Mouse (Mus musculus) midbrain, postnatal 0 days (tissue): Measurements from ENCODE around the gene Csrnp3. TPM values are rescaled to one million over a fixed set of nuclear protein-coding genes. Genes with fewer than 3 reads are reported as not detected.

ENCODE experiments used
- ATAC-seq: fragments of 200-750 bp; cut with Nextera tagmentation; 2 replicates; pipeline ENCODE4 v1.8.0; 2017; ENCODE audit warnings: moderate number of reproducible peaks, mild to moderate bottlenecking, moderate TSS enrichment, moderate library complexity; ENCODE audit not compliant: low FRiP score
- DNase-seq: peaks from one replicate; pipeline ENCODE4 v3.0.0-alpha.2; 2015; ENCODE audit warnings: low spot score
- H3K27ac ChIP-seq: fragments of 300-500 bp; sonication (generic); 2 replicates; pipeline ENCODE4 v1.5.1; 2014; ENCODE audit warnings: low read depth, mild to moderate bottlenecking, low read length, mixed read lengths
- H3K27me3 ChIP-seq: fragments of 300-500 bp; sonication (generic); 2 replicates; pipeline ENCODE4 v1.6.1; 2014; ENCODE audit warnings: low read length, control low read depth, mixed read lengths; ENCODE audit not compliant: insufficient read depth
- H3K36me3 ChIP-seq: fragments of 300-500 bp; sonication (generic); 2 replicates; pipeline ENCODE4 v1.6.1; 2014; ENCODE audit warnings: low read length, control low read depth, mixed read lengths; ENCODE audit not compliant: insufficient read depth
- H3K4me1 ChIP-seq: fragments of 300-500 bp; sonication (generic); 2 replicates; pipeline ENCODE4 v1.6.1; 2014; ENCODE audit warnings: mild to moderate bottlenecking, control low read depth, antibody characterized with exemption, low read length, mixed read lengths; ENCODE audit not compliant: insufficient read depth
- H3K4me2 ChIP-seq: fragments of 300-500 bp; sonication (generic); 2 replicates; pipeline ENCODE4 v1.6.1; 2014; ENCODE audit warnings: low read depth, mild to moderate bottlenecking, low read length, mixed read lengths; ENCODE audit not compliant: poor library complexity, severe bottlenecking
- H3K4me3 ChIP-seq: fragments of 300-500 bp; sonication (generic); 2 replicates; pipeline ENCODE4 v1.5.1; 2014; ENCODE audit warnings: low read depth, mild to moderate bottlenecking, low read length, moderate library complexity
- H3K9ac ChIP-seq: fragments of 300-500 bp; sonication (generic); replicated peaks from 2 replicates; pipeline ENCODE4 v1.6.1; 2014; ENCODE audit warnings: mild to moderate bottlenecking, low read length, moderate library complexity, mixed read lengths; ENCODE audit not compliant: poor library complexity, severe bottlenecking
- H3K9me3 ChIP-seq: fragments of 300-500 bp; sonication (generic); 2 replicates; pipeline ENCODE4 v1.6.1; 2016; ENCODE audit warnings: low read length, control low read depth
- CTCF ChIP-seq: IDR thresholded peaks from 2 replicates; pipeline ENCODE4 v1.5.1; 2016; ENCODE audit warnings: antibody characterized with exemption, mild to moderate bottlenecking
- WGBS: fragments of 180-500 bp; shearing (Covaris S2); extraction: QIAGEN DNeasy Blood & Tissue Kit; methylation state at CpG from one replicate; pipeline ENCODE4 v1.1.7; 2014; 5-methylcytosine and 5-hydroxymethylcytosine counted together
- polyA plus RNA-seq: library from polyadenylated mRNA; unstranded; fragments of >200 nt; fragmentation: Nextera tagmentation; extraction: Ambion mirVana; gene quantifications from 2 replicates; pipeline ENCODE4 v1.2.1, GENCODE M21; 2015
- total RNA-seq: library from RNA; depleted of rRNA; stranded (reverse); fragments of >200 nt; gene quantifications from 2 replicates; pipeline ENCODE4 v1.2.3, GENCODE M21; 2014

Csrnp3 gene
- total and polyA plus RNA-seq, 2 experiments from 2014 or later = 46.5 to 97.1 TPM

DNA sequence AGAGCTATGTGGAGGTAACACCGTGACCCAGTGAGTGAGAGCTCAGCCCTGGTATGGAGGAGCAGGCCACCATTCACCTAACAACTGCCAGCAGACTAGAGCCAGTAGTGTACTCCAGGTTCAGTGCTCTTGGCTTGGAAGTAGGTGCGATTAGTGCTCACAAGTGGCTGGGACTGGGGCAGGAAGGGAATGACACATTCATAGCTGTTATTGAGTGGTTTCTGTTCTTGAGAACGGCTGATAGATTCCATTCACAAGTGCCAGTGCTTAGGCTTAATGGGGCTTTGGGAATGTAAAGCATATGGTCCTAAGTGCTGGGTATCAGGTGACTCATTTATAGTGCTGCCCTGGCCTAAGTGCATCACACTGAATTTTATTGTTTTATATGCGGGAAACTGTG is 136.4 kb downstream of the Csrnp3 start:
- ATAC-seq (no peak), DNase-seq (no peak)
- Histone ChIP-seq H3K4me1 (no peaks in the 10 kb centered on the region; the same call in 1 of the 2 replicates), H3K4me3 (no peak overlapping the region), H3K36me3 (no peaks in the 10 kb centered on the region), H3K4me2 (no peak overlapping the region), H3K27me3 (no peaks in the 10 kb centered on the region), H3K9ac (no peak overlapping the region), H3K9me3 (no peaks in the 10 kb centered on the region), H3K27ac (no peak overlapping the region)
- no peak for TF ChIP-seq CTCF
- 70% methylated on average over 4 of the region's 4 CpGs for WGBS

DNA sequence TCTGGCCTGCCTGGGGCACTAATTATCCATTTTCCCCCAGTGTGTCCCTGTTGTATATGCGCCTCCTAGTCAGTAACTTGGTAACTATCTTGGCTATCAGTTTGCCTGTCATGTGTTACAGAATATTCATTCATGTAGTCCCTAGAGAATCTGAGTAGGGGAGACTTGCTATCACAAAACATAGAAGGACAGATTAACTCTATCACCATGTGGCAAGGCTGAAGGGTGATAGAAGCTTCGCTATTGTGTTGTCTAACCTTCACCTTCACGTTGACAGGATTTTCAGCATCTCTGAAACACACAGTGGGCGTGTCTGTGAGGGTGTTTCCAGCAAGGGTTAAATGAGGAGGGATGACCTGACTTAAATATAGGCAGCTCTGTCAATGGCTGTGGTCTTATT is 140.1 kb downstream of the Csrnp3 start:
- Histone ChIP-seq H3K4me3 (no peak overlapping the region), H3K4me1 (no peaks in the 10 kb centered on the region), H3K4me2 (no peak overlapping the region), H3K27ac (no peak overlapping the region), H3K9ac (no peak overlapping the region), H3K36me3 (no peaks in the 10 kb centered on the region), H3K9me3 (no peaks in the 10 kb centered on the region), H3K27me3 (no peaks in the 10 kb centered on the region)
- 71% methylated on average over 4 of the region's 4 CpGs for WGBS
- TF ChIP-seq CTCF = no peak
- ATAC-seq = no peak
- no peak for DNase-seq

DNA sequence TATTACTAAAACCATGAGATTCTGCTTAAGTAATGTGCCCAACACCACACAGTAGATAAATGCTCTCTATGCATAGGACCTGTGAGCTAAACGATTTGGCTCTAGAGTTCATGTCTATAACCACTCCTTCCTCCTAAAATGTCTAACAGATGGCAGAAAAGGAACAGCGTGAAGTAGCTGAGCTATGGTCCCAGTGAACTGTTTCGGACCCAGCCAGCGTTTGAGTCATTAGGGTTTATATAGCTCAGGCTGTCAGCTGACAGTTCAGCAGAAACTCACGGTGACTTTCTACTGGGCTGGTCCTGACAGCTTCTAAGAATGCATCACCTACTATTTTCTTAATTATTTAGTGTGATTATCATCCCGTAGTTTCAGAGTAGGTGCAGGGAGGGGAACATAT is 141.5 kb downstream of the Csrnp3 start:
- H3K27ac ChIP-seq = no peak overlapping the region
- H3K27me3 ChIP-seq = no peaks in the 10 kb centered on the region
- H3K4me1 ChIP-seq = no peaks in the 10 kb centered on the region
- 78% methylated on average over 6 of the region's 6 CpGs for WGBS
- no peak for TF ChIP-seq CTCF
- H3K9ac ChIP-seq = no peak overlapping the region
- no peak overlapping the region for H3K4me3 ChIP-seq
- H3K9me3 ChIP-seq = no peaks in the 10 kb centered on the region
- no peak for DNase-seq
- H3K4me2 ChIP-seq = no peak overlapping the region
- no peak for ATAC-seq
- H3K36me3 ChIP-seq = no peaks in the 10 kb centered on the region

DNA sequence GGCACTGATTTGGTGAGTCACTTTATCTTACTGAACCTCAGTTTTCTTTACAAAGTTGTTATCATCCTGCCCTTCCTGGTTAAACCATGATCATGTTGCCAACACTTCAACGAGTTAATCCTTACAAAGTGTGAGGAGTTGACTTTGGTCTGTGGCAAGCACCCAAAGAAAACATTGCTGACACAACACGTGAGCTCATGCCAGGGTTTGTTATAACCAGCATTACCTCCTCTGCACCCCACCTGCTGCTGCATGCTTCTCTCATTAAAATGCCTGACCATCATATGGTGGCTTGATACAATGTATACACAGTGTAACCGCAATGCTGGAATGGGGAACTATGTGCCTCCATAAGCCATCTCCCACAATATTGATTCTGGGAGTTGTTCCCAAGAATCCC is 142.0 kb downstream of the Csrnp3 start:
- Histone ChIP-seq H3K4me3 (no peak overlapping the region), H3K9me3 (no peaks in the 10 kb centered on the region), H3K27me3 (no peaks in the 10 kb centered on the region), H3K4me1 (no peaks in the 10 kb centered on the region), H3K9ac (no peak overlapping the region), H3K27ac (no peak overlapping the region), H3K36me3 (no peaks in the 10 kb centered on the region), H3K4me2 (no peak overlapping the region)
- no peak for TF ChIP-seq CTCF
- DNase-seq (no peak), ATAC-seq (no peak)
- whole genome bisulfite sequencing = 81% methylated on average over 3 of the region's 3 CpGs

DNA sequence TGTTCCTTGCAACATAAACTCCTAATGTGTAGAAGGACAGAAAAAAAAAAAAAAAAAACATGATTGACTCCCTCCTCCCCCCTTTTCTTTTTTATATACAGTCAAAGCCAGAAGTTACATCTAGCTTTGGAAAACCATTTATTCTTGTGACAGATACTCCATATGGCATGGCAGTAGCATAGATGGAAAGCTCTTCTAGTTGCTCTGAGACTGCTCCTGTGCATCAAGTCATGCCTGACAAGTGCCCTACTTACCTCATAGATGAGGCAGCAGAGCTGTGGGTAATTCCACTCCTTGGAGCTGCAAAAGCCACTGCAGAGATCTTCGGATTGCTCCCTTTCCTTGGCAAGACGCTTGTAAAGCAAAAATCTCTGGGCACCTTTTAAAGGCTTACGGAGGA is 143.2 kb downstream of the Csrnp3 start:
- Histone ChIP-seq H3K9ac (no peak overlapping the region), H3K4me1 (no peaks in the 10 kb centered on the region; the same call in 1 of the 2 replicates), H3K27me3 (no peaks in the 10 kb centered on the region), H3K27ac (no peak overlapping the region), H3K9me3 (no peaks in the 10 kb centered on the region), H3K4me2 (no peak overlapping the region), H3K36me3 (no peaks in the 10 kb centered on the region), H3K4me3 (no peak overlapping the region)
- no peak for DNase-seq
- ATAC-seq = no peak
- WGBS = 76% methylated on average over 3 of the region's 3 CpGs
- TF ChIP-seq CTCF = no peak

DNA sequence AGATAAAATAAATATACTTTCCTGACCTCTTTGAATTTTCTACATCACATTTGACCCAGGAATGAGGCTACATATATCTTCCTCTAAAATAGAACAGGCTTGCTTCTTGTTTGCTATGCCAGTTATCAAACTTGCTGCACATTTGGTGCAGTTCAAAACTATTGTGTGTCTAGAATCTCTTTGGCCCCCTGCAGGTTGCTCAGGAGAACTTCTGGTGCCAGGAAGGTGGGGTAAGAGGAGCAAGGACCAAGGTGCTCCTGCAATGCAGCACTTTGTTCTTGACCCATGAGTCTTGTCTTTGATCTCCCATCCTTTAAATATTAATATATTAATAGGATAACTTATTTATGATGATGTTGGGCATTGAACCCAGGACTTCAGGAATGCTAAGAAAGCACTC is 144.5 kb downstream of the Csrnp3 start:
- H3K4me2 ChIP-seq = no peak overlapping the region
- peak; percentile 39; the same call in 1 of the 2 replicates for TF ChIP-seq CTCF
- no peaks in the 10 kb centered on the region for H3K36me3 ChIP-seq
- no peak for ATAC-seq
- H3K27ac ChIP-seq = no peak overlapping the region
- DNase-seq = no peak
- H3K27me3 ChIP-seq = no peaks in the 10 kb centered on the region
- H3K4me3 ChIP-seq = no peak overlapping the region
- peaks cover 10% of the 10 kb centered on the region; the same call in 1 of the 2 replicates for H3K4me1 ChIP-seq
- no peaks in the 10 kb centered on the region for H3K9me3 ChIP-seq
- H3K9ac ChIP-seq = no peak overlapping the region
